Mouse (Mus musculus) adrenal gland (tissue): ENCODE results near the gene Gm4450.
"Not testable (repeated sequence)": the region's sequence is repeated elsewhere in the genome, so short reads cannot be mapped to it uniquely, and the experiment has no call there.

Experiments
- intact Hi-C: fragments of 180-260 bp; cut with DNase I; formaldehyde crosslinking; loops from one replicate; pipeline ENCODE4 v1.15.1; 2025

Gm4450 gene

DNA sequence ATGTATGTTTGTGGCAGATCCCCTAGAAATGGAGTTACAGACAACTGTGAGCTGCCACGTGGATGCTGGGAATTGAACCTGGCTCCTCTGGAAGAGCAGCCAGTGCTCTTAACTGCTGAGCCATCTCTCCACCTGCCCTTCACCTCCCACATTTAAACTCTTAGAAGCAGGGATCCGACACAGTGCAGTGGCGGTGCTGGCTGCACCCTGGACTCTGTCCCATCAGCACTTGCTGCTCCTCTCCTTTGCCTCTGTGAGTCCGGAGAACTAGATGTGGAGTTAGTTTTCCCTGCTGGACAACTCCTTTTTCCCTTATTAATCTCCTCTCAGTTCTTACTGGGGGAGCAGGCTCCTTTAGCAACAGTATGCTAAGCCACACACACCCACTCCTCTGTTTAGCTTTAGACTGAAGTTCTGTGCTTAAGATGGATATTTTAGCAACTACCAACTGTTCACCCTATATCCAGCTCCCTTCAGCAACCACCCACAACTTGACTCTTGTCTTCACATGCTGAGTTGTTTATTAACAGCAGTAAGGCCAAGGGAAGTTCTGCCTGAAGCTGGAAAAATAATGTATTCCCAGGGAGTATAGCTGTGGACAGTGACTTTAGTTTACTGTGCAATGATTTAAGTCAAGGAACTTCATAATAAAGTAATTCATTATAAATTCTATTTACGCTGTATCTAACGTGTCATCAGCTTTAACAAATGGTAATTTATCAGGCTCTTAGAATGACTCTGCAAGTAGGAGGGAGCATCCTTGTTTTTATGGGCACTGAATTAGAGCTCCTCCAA lies 37.7 kb downstream of the Gm4450 start:
- intact Hi-C loops: no loop called here

DNA sequence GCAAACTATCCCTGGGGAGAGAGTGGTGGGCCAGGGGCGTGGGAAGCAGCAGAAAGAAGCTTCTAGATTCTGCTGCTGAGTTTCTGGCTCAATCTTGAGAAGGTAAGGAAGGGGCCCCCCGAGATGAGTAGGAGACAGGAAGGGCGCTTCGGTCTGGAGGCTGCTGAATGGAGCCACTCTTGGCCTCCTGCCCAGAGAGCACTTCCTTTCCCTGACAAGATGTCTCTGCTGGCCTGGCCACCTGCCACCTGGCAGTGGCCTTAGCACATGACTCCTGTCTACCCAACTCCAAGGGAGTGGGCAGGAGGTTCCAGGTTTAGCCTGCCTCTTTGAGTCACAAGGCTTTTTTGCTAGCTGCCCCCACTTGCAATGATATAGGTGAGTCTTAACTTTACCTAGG lies 39.6 kb downstream of the Gm4450 start:
- intact Hi-C loops: no loop called here

DNA sequence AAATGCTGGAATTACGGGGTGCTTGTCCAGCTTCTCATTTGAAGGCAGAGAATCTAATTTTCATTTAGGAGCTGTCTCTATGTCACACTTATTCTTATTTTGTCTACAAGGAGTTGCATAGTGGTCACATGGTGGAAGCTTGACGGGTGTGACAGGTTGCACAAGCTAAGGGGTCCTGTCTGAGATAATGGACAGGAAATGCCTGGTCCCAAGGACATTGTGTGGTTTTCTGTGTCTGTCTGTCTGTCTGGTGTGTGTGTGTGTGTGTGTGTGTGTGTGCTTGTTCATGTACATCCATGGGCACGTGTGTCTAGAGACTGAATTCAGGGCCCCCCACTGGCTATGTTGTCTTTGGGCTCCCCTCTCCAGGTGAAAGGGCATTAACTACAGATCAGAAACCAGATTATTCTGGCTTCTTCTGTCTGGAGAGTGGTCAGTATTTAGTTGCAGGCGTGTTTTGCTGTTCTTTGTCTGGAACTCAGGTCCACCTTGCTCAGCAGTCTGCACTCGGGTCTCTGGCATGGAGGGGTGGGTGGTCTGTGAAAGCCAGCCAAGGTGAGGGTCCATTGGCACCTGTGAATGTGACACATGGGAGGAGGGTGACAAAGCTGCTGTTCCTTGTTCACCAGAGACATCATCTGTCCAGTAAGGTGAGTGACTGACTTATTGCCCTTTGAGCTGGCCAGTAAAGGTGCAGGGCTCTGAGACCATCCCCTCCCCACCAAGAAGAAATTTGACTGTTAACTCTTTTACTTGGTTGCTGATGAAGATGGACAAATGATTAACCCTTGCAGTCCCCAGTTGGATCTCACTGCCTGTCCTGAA lies 40.3 kb downstream of the Gm4450 start:
- intact Hi-C loops: no loop called here

DNA sequence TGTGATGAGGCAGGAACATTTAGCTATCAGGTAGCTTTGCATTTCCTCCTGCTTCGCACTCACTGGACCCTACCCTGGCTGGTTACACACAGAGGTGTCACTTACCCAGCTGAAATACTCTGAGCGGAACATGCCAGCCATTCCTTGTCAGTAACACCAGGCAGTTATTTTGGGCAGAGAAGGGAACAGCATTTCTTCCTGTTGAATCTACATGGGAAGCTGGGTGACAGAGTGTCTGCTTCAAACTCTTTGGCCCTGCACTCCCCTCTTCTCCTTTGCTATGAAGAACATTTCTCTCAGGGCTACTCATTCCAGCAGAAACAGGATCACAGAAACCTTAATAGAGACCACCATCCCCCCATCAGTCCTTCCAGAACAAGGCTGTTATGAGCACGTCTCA lies 42.6 kb downstream of the Gm4450 start:
- intact Hi-C loops: no loop called here

DNA sequence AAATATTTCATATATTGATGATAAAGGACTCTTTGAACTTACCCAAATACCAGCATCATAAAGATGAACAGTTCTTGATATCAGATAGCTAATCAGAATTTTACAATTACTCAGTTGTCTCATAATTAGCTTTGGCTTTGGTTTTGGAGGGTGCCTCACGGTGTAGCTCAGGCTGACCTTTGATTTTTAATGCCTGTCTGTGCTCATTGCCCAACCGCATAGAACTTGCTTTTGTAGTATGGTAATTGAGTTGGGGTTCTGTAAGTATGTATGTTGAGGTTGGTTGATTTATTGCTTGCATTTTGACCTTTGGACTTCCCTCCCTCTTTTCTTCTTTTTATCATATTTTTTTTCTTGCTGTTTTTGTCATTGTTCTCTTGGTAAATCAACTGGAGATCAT lies 43.2 kb downstream of the Gm4450 start:
- intact Hi-C loops: loop anchor here (2.0 kb wide), 1 partner anchor 19 kb away; no protein-coding TSS in a partner anchor

DNA sequence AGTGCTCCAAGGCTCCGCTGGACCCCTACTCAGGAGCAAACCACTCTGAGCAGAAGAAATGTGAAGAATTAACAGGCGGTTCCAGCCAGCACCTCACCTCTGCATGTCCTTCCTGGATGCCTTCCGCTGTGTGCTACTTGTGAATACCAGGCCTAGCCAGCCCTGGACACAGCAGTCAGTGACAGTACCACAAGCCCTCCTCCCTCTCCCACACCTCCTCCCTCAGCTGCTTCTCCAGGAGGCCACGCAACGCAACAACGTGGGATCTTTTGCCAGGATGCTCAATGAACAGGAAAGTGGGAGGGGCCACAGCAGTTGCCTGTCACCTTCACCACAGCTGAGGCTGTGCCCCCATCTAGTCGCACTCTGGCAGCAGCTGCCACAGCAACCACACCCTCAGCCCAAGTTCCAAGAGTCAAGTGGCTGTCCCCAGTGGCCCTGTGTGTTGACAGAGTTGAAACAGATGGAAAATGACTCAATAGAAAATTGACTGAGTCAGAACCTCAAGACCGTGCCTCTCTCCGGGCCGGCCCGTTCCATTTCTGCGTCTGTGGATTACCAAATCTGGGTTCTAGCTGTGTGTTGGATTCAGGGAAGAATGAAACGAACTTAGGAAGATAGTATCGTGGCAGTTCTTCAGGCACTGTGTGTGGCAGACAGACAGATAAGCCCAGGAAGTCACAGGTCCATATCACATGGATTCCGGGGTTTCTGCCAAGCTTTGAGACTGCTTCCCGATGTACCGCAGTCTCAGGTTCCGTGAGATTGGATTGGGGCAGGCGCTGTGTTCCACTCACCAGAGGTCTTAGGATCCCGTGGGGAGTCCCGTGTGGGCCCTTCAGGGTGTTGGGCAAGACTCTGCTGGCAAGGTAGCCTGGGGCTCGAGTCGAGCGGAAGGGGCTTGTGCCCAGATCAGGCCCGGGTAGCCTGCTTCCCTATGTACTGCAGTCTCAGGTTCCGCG lies 46.0 kb downstream of the Gm4450 start:
- intact Hi-C loops: not testable (repeated sequence)

DNA sequence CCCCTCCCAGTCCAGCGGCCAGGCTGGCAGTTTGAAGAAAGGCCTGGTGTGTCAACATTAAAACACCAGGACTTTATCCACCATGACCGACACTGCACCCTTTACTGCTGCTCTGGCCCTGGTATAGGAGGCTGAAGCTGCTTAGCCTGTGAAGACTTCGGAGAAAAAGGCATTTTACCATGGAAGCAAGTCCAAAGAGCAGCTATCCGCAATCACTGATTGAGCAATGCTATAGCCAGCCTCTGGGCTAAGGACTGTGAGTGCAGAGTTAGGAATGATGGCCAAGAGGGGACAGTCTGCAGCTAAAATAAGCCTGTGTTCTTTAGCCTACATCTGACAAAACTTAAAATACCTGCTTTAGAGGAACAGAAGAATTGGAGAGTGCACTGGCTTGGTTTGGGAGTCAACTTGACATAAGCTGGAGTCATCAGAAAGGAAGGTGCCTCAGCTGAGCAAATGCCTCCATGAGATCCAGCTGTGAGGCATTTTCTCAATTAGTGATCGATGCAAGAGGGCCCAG lies 49.6 kb downstream of the Gm4450 start:
- intact Hi-C loops: not testable (repeated sequence)

DNA sequence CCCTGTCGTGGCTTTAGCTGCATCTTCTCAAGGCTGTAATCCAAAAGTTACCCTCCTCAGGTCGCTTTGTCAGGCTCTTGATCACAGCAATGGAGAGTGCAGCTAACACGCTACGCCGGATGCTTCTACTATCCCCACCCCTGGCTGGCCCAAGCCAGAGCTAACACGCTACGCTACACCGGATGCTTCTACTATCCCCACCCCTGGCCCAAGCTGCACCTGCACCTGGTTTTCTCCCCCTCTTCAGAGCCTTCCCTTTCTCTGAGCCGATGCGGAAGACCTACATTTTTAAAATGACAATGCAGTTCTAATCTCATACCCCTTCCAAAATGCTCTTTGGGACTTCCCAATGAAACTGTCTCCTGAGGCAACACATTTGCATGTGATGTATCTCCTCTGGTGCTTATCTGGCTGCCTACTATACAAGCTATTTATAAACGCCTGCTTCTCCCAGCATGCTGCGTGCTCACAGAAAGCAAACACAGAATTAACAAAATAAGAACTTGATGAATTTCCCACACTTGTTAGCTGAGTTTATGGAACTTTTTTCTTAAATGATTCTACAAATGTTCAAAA lies 50.3 kb downstream of the Gm4450 start:
- intact Hi-C loops: not testable (repeated sequence)

DNA sequence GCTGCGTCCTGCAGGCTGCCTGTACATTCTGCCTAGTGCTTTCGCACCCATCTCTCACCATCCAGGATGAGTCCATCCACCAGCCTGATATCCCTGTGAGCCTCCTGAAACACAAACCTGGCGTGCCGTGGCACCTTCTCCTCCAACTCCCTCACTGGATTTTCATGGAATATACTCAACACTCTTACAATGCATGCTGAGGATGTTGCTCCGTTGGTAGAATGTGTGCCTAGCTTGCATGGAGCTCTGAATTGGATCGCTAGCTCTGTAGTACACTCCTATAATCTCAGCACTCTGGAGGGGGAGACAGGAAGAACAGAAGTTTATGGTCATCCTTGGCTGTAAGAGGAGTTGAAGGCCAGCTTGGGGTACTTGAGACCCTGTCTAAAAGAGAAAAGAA lies 51.0 kb downstream of the Gm4450 start:
- intact Hi-C loops: not testable (repeated sequence)

DNA sequence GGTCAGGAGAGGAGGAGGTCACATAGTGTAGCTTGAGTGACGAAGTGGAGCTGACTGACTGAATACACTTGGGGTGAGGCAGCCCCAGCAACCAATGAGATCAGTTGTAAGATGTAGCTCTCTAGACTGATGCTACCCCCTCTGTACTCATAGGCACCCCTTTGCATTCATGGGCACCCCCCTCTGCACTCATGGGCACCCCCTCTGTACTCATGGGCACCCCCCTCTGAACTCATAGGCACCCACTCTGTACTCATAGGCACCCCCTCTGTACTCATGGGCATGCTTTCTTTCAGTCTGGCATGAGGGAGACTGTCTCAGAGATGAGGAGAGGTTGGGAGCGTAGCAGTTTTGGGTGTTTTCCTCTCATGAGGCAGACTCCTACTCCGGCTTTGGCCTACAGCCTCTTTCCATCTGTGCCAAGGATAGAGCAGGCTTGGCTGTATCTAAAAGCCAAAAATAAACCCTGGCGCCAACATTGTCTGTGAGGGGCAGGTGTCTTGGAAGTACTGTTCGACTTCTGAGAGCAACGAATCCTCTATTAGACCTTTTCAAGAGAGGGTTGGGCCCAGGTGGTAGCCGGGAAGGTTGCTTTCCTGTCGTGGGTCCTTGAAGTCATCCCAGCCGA lies 52.5 kb downstream of the Gm4450 start:
- intact Hi-C loops: not testable (repeated sequence)
